Mouse (Mus musculus) kidney, postnatal 0 days (tissue): ENCODE results near the gene Crmp1. TPM values are rescaled to one million over a fixed set of nuclear protein-coding genes. Genes with fewer than 3 reads are reported as not detected.

Source experiments
- ATAC-seq: fragments of 200-750 bp; cut with Nextera tagmentation; replicated peaks from 2 replicates; pipeline ENCODE4 v1.8.0; 2017; ENCODE audit warnings: low read depth, moderate number of reproducible peaks, moderate TSS enrichment, moderate library complexity; ENCODE audit not compliant: low FRiP score
- DNase-seq: peaks from one replicate; pipeline ENCODE4 v3.0.0-alpha.2; 2016; ENCODE audit warnings: low spot score
- H3K27ac ChIP-seq: fragments of 300-500 bp; sonication (generic); 2 replicates; pipeline ENCODE4 v1.5.1; 2014; ENCODE audit warnings: mild to moderate bottlenecking
- H3K27me3 ChIP-seq: fragments of 300-500 bp; sonication (generic); 2 replicates; pipeline ENCODE4 v1.6.1; 2014; ENCODE audit warnings: low read length, mixed read lengths; ENCODE audit not compliant: insufficient read depth
- H3K36me3 ChIP-seq: fragments of 300-500 bp; sonication (generic); 2 replicates; pipeline ENCODE4 v1.6.1; 2014; ENCODE audit warnings: low read length, mixed read lengths; ENCODE audit not compliant: insufficient read depth
- H3K4me1 ChIP-seq: fragments of 300-500 bp; sonication (generic); replicated peaks from 2 replicates; pipeline ENCODE4 v1.6.1; 2014; ENCODE audit warnings: antibody characterized with exemption, low read length, mixed read lengths; ENCODE audit not compliant: insufficient read depth
- H3K4me2 ChIP-seq: fragments of 300-500 bp; sonication (generic); 2 replicates; pipeline ENCODE4 v1.6.1; 2014; ENCODE audit warnings: mild to moderate bottlenecking, low read length, moderate library complexity, mixed read lengths
- H3K4me3 ChIP-seq: fragments of 300-500 bp; sonication (generic); replicated peaks from 2 replicates; pipeline ENCODE4 v1.5.1; 2014; ENCODE audit warnings: low read depth, low read length
- H3K9ac ChIP-seq: fragments of 300-500 bp; sonication (generic); 2 replicates; pipeline ENCODE4 v1.6.1; 2014; ENCODE audit warnings: low read depth, low read length
- H3K9me3 ChIP-seq: fragments of 300-500 bp; sonication (generic); replicated peaks from 2 replicates; pipeline ENCODE4 v1.6.1; 2016; ENCODE audit warnings: low read length, inconsistent platforms, mixed read lengths
- CTCF ChIP-seq: IDR thresholded peaks from 2 replicates; pipeline ENCODE4 v1.5.1; 2016; ENCODE audit warnings: antibody characterized with exemption, low read depth, mild to moderate bottlenecking, moderate library complexity
- WGBS: fragments of 180-500 bp; shearing (Covaris S2); extraction: QIAGEN DNeasy Blood & Tissue Kit; methylation state at CpG from one replicate; pipeline ENCODE4 v1.1.7; 2014; 5-methylcytosine and 5-hydroxymethylcytosine counted together
- polyA plus RNA-seq: library from polyadenylated mRNA; unstranded; fragments of >200 nt; fragmentation: Nextera tagmentation; extraction: Ambion mirVana; gene quantifications from 2 replicates; pipeline ENCODE4 v1.2.1, GENCODE M21; 2015

The Crmp1 gene
- polyA plus RNA-seq, 1 experiment from 2014 or later: 2.6 TPM

DNA sequence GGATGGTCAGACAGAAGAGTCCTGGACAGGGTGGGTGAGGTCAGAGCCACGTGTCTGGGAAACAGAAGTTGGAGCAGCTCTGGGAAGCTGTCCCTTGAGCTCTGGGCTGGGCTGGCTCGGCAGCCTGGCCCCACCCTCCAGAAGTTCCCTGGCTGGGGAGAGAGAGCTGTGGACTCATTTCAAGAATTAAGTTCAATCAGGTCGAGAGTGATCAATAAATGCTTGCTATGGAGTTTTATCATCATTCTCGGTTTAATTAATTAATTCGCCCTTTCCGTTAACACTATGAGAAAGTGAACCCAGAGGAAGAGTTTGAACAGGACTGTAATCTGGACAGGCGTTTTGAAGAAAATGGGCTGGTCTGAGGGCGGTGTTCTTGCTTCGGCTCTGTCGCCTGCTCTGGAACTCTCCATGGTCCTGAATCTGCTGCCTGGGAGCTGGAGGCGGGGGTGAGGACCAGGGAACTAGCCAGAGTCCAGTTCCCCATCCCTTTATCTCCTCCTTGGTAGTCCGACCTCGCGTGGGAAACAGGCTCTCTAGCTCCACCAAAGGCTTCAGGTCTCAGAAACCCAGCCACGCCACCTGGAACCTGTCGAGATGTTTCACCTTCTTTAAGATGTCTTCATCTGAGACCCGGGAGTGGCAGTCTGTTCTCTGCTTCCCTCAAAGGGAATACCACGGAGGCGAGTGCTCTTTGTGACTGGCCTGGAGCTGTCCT, 1.6 kb downstream of the Crmp1 start:
- H3K4me2 ChIP-seq: no peak overlapping the region
- peaks cover 62% of the 10 kb centered on the region for H3K27me3 ChIP-seq
- TF ChIP-seq CTCF: no peak
- no peak overlapping the region for H3K4me3 ChIP-seq
- peak; percentile 88 for DNase-seq
- WGBS: 2% methylated on average over 19 of the region's 19 CpGs
- peaks cover 13% of the 10 kb centered on the region for H3K4me1 ChIP-seq
- no peaks in the 10 kb centered on the region for H3K36me3 ChIP-seq
- no peak for ATAC-seq
- no peak overlapping the region for H3K27ac ChIP-seq
- no peak overlapping the region for H3K9ac ChIP-seq
- H3K9me3 ChIP-seq: no peaks in the 10 kb centered on the region

DNA sequence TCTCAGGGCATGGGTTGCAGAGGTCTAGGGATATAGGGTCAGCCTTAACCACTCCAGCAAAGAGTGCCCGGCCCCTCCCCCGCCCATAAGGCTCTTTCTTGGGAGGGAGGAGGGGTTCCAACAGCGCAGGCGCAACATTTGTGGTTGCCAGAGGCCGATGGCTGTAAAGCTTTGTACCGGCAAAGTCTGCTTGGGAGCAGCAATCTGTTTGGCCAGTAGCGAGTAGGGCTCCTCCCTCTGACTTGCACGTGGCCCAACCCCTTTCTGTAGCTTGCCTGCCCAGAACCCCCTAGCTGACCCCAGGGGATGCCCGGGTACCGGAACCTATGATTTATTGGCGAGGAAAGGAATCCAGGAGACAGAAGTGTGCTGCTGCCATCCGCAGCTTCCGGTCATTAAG, 2.4 kb downstream of the Crmp1 start:
- no peak overlapping the region for H3K27ac ChIP-seq
- no peak for TF ChIP-seq CTCF
- H3K27me3 ChIP-seq: peaks cover 62% of the 10 kb centered on the region
- no peaks in the 10 kb centered on the region for H3K36me3 ChIP-seq
- H3K4me3 ChIP-seq: no peak overlapping the region
- H3K4me2 ChIP-seq: no peak overlapping the region
- 1% methylated on average over 13 of the region's 13 CpGs for WGBS
- DNase-seq (no peak), ATAC-seq (no peak)
- no peaks in the 10 kb centered on the region for H3K9me3 ChIP-seq
- H3K9ac ChIP-seq: no peak overlapping the region
- peaks cover 13% of the 10 kb centered on the region for H3K4me1 ChIP-seq

DNA sequence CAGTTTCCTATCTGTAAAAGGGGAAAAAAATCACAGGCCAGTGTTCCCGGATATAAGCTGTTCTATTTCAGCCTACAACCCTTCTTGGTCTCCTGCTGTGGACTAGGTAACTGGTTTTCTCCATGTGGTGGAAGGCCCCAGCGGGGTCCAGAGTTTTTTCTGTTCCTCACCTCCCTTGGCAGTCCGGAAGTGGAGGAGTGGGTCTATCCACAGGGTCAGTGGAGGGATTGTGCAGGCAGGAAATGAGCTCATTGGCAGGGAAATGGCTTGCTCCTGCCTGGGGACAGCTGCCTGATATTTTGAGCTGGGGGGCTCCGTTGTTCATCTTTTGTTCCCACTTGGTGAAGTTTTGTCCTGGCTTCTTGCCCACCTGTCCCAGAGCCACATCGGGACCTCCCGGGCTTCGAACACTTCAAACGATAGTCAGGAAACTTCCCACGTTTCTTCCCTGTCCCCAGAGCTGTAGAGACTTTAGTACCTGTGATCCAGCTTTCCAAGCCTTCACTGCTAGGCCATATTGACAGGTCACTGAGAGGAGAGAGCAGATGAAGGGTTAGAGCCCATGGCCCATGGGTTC, 3.0 kb downstream of the Crmp1 start:
- Histone ChIP-seq H3K9me3 (no peaks in the 10 kb centered on the region), H3K4me2 (no peak overlapping the region), H3K27ac (no peak overlapping the region), H3K4me3 (no peak overlapping the region), H3K27me3 (peaks cover 62% of the 10 kb centered on the region), H3K4me1 (peaks cover 13% of the 10 kb centered on the region), H3K36me3 (no peaks in the 10 kb centered on the region), H3K9ac (no peak overlapping the region)
- WGBS: 22% methylated on average over 9 of the region's 9 CpGs
- DNase-seq (no peak), ATAC-seq (no peak)
- TF ChIP-seq CTCF: no peak

DNA sequence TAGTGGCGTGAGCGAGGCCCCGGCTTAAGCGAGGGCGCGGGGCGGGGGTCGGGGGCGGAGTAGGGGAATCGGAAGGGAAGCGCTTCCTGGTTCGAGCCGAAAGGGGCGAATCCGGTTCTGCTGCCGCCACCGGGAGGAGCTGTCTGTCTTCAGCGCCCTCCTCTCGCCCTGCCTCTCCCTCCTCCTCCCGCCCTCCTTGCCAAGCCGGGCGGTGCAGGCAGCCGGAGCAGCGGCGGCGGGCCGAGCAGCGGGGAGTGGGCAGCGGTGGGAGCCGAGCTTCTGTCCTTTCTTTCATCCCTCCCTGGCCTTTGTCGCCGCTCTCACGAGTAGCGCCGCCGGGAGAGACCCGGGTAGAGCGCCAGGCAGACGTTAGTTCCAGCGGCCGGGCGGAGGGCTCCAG, 3.9 kb downstream of the Crmp1 start:
- H3K9me3 ChIP-seq: no peaks in the 10 kb centered on the region
- under 1% methylated on average over 42 of the region's 42 CpGs for WGBS
- H3K27ac ChIP-seq: no peak overlapping the region
- H3K9ac ChIP-seq: no peak overlapping the region
- DNase-seq: peak; percentile 47
- H3K27me3 ChIP-seq: peaks cover 56% of the 10 kb centered on the region
- TF ChIP-seq CTCF: peak; percentile 22; the same call in 1 of the 2 replicates
- H3K4me3 ChIP-seq: peak overlapping the region; percentile 40
- H3K4me1 ChIP-seq: peaks cover 13% of the 10 kb centered on the region
- ATAC-seq: no peak
- H3K4me2 ChIP-seq: peak overlapping the region; percentile 69
- H3K36me3 ChIP-seq: no peaks in the 10 kb centered on the region

DNA sequence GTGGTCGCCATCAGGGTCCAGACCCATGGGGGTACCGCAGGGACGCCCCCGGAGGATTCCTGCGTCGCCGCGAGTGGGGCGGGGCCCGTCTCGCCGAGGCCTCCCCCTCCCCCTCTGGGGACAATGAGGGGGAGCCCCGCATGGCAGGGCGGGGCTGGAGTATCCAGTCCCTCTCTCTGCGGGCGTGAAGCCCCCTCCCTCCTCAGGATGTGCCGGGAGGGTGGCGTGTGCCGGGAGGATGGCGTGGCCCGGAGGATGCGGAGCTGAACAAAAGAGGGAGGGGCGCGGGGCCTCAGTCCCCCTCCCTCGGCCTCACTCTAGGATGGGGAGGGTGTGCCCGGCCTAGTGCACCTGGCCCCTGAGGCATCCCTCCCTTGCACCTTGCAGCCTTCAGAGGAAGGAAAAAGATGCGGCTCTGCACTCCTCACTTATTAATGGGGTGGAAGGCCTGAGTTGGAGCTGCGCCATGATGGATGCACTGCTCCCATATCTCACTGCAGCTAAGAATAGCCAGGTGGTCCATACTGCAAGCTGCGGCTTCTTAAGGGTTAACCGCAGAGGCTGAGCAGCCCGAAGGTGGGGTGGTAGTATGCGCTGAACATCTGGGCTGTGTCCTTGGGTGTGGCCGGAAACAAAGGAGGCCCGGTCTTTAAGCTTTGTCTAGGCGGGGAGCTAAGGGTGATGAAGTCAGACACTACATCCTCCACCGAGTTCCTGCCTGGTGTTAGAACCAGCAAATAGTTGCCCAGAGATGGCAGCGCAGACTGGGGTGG, 4.6 kb downstream of the Crmp1 start:
- H3K9ac ChIP-seq: no peak overlapping the region
- DNase-seq (no peak), ATAC-seq (0 out of 2 replicates have a peak, but pooled peaks have one; percentile 22)
- WGBS: 2% methylated on average over 27 of the region's 37 CpGs
- H3K9me3 ChIP-seq: no peaks in the 10 kb centered on the region
- H3K27ac ChIP-seq: no peak overlapping the region
- peak overlapping the region; percentile 40 for H3K4me3 ChIP-seq
- peak overlapping the region; percentile 69 for H3K4me2 ChIP-seq
- no peaks in the 10 kb centered on the region for H3K36me3 ChIP-seq
- H3K4me1 ChIP-seq: peaks cover 13% of the 10 kb centered on the region
- no peak for TF ChIP-seq CTCF
- H3K27me3 ChIP-seq: peaks cover 49% of the 10 kb centered on the region

DNA sequence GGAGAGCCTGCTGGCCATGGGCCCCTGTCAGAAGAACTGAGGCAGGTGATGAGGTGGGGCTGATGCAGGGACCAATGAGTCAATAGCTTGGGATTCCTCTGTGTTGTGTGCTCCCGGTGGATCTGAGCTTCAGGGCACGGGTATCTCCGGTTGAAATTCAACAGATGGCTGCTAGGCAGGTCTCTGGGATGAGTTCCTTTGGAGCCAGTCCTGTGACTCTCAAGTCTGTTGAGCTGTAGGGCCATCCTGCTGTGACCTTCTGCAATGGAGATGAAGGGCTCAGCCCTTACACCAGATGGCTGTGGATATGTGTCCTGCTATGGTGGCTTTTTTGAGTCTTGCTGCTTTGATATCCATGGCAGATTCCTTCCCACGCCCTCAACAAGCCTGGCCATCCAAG, 5.7 kb downstream of the Crmp1 start:
- Histone ChIP-seq H3K27ac (no peak overlapping the region), H3K9ac (no peak overlapping the region), H3K9me3 (no peaks in the 10 kb centered on the region), H3K27me3 (peaks cover 38% of the 10 kb centered on the region), H3K4me3 (no peak overlapping the region), H3K4me1 (0 out of 2 replicates have a peak, but pooled peaks cover 6% of the 10 kb centered on the region), H3K4me2 (no peak overlapping the region), H3K36me3 (no peaks in the 10 kb centered on the region)
- ATAC-seq: no peak
- no peak for DNase-seq
- TF ChIP-seq CTCF: no peak
- WGBS: 44% methylated on average over 4 of the region's 4 CpGs
